Mouse (Mus musculus) liver, embryonic 14.5 days (tissue): Measurements from ENCODE around the gene Slc35b2. TPM values are rescaled to one million over a fixed set of nuclear protein-coding genes. Genes with fewer than 3 reads are reported as not detected.

Source experiments
- ATAC-seq: fragments of 200-750 bp; cut with Nextera tagmentation; 2 replicates; pipeline ENCODE4 v1.8.0; 2017; ENCODE audit warnings: moderate number of reproducible peaks, mild to moderate bottlenecking, moderate library complexity; ENCODE audit not compliant: insufficient read depth
- DNase-seq, 3 experiments: peaks; one replicate each; pipeline ENCODE4 v3.0.0-alpha.2; 2012 to 2013; ENCODE audit warnings: low read depth in 3 of 3, low spot score in 3 of 3
- H3K27ac ChIP-seq: fragments of 300-500 bp; sonication (generic); 2 replicates; pipeline ENCODE4 v1.5.1; 2014; ENCODE audit warnings: moderate library complexity, mild to moderate bottlenecking, control low read depth, inconsistent platforms
- H3K27me3 ChIP-seq: fragments of 300-500 bp; sonication (generic); 2 replicates; pipeline ENCODE4 v1.6.1; 2014; ENCODE audit warnings: mild to moderate bottlenecking, low read length, moderate library complexity; ENCODE audit not compliant: control insufficient read depth, insufficient read depth
- H3K36me3 ChIP-seq: fragments of 300-500 bp; sonication (generic); replicated peaks from 2 replicates; pipeline ENCODE4 v1.6.1; 2014; ENCODE audit warnings: low read depth; ENCODE audit not compliant: control insufficient read depth, insufficient read depth
- H3K4me1 ChIP-seq, 2 experiments: fragments of 200-500 bp in 1 of 2; fragments of 300-500 bp in 1 of 2; sonication (generic) in 1 of 2; replicated peaks; 2 replicates each; pipeline ENCODE4 v1.6.1; 2012 to 2014; ENCODE audit warnings: antibody characterized with exemption in 1 of 2, inconsistent platforms in 1 of 2, low read length in 1 of 2; ENCODE audit not compliant: control insufficient read depth in 2 of 2, insufficient read depth in 2 of 2
- H3K4me2 ChIP-seq: fragments of 300-500 bp; sonication (generic); 2 replicates; pipeline ENCODE4 v1.6.1; 2014; ENCODE audit warnings: low read depth, mild to moderate bottlenecking, control low read depth, moderate library complexity
- H3K4me3 ChIP-seq, 2 experiments: fragments of 200-500 bp in 1 of 2; fragments of 300-500 bp in 1 of 2; sonication (generic) in 1 of 2; 2 replicates each; pipeline ENCODE4 v1.5.1; 2012 to 2014; ENCODE audit warnings: low read depth in 2 of 2, low read length in 2 of 2, mild to moderate bottlenecking in 2 of 2, control low read depth in 1 of 2, inconsistent platforms in 1 of 2, moderate library complexity in 1 of 2; ENCODE audit not compliant: insufficient read depth in 1 of 2
- H3K9ac ChIP-seq: fragments of 300-500 bp; sonication (generic); replicated peaks from 2 replicates; pipeline ENCODE4 v1.6.1; 2014; ENCODE audit warnings: mild to moderate bottlenecking, control low read depth, moderate library complexity
- H3K9me3 ChIP-seq: fragments of 300-500 bp; sonication (generic); 2 replicates; pipeline ENCODE4 v1.6.1; 2016; ENCODE audit warnings: low read length, mixed read lengths; ENCODE audit not compliant: control insufficient read depth
- CTCF ChIP-seq: IDR thresholded peaks from 2 replicates; pipeline ENCODE4 v1.5.1; 2016; ENCODE audit warnings: antibody characterized with exemption, low read depth, control low read depth
- EP300 ChIP-seq: IDR thresholded peaks from 2 replicates; pipeline ENCODE4 v1.6.1; 2016; ENCODE audit warnings: antibody characterized with exemption, low read depth
- WGBS: fragments of 180-500 bp; shearing (Covaris S2); extraction: QIAGEN DNeasy Blood & Tissue Kit; methylation state at CpG from one replicate; pipeline ENCODE4 v1.1.7; 2014; ENCODE audit not compliant: insufficient replicate concordance; 5-methylcytosine and 5-hydroxymethylcytosine counted together
- polyA plus RNA-seq, 2 experiments: library from polyadenylated mRNA; depleted of rRNA in 1 of 2; stranded (reverse) in 1 of 2; unstranded in 1 of 2; fragments of >200 nt; fragmentation: Nextera tagmentation in 1 of 2; extraction: Ambion mirVana in 1 of 2; gene quantifications; 2 replicates each; pipeline versions ENCODE4 v1.2.1 to v1.2.3; 2012 to 2014

The Slc35b2 gene
- polyA plus RNA-seq, 2 experiments, result 27.6 to 44.8 TPM

- Histone ChIP-seq H3K9me3 (no peaks in the 10 kb centered on the region), H3K9ac (no peak overlapping the region), H3K4me1 (peaks cover 6 to 24% of the 10 kb centered on the region in 2 experiments; a peak in 3 of 4 replicates), H3K27me3 (no peaks in the 10 kb centered on the region), H3K4me2 (no peak overlapping the region), H3K27ac (no peak overlapping the region), H3K4me3 (no peak overlapping the region), H3K36me3 (no peaks in the 10 kb centered on the region)
- TF ChIP-seq EP300, result no peak
- TF ChIP-seq CTCF, result no peak
- 47% methylated on average over 4 of the region's 4 CpGs for WGBS
- DNase-seq, result no peak
- ATAC-seq, result no peak
Measured at GRCm38 (mm10) chr17:45616046-45616650, 52.5 kb downstream of the Slc35b2 start.

DNA sequence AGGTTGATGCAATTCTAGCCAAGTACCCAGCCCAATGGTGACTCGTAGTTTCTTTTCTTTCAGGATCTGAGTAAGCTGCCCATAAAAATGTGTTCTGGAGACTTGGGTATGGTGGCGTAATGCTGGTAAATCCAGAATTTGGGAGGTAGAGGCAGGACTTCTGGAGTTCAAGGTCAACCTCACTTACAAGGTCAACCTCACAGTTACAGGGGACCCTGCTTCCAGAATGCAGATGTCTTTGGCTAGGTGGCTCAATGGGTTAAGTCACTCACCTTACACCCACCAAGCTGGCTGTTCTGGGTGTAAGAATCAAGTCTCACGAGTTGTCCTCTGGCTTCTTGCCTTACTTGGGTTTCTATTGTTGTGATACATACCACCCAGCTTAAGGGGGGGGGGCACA is 53.0 kb downstream of the Slc35b2 start:
- DNase-seq (no peak), ATAC-seq (no peak)
- H3K9me3 ChIP-seq, result no peaks in the 10 kb centered on the region
- 56% methylated on average over 3 of the region's 3 CpGs for WGBS
- H3K27ac ChIP-seq, result no peak overlapping the region
- peaks cover 5 to 23% of the 10 kb centered on the region in 2 experiments; a peak in 3 of 4 replicates for H3K4me1 ChIP-seq
- no peak overlapping the region for H3K4me2 ChIP-seq
- H3K4me3 ChIP-seq, result no peak overlapping the region
- H3K36me3 ChIP-seq, result no peaks in the 10 kb centered on the region
- H3K9ac ChIP-seq, result no peak overlapping the region
- no peaks in the 10 kb centered on the region for H3K27me3 ChIP-seq
- TF ChIP-seq EP300 (no peak), CTCF (no peak)

Other genes with a start within 250 kb of the Slc35b2 start
- gene Cdc5l, start 130.1 kb upstream of the Slc35b2 start, polyA plus RNA-seq (2012; rRNA removed), result 8.1 and 15.0 TPM in 2 replicates
- gene Cdc5l, start 130.1 kb upstream of the Slc35b2 start, polyA plus RNA-seq (2014; fragmentation: Nextera tagmentation; extraction: Ambion mirVana), result 26.9 and 28.6 TPM in 2 replicates
- 0.06 TPM in 1 of 2 replicates, not detected in the other for gene Spats1, start 88.5 kb upstream of the Slc35b2 start, polyA plus RNA-seq (2012; rRNA removed)
- gene Spats1, start 88.5 kb upstream of the Slc35b2 start, polyA plus RNA-seq (2014; fragmentation: Nextera tagmentation; extraction: Ambion mirVana), result 0.06 TPM in 1 of 2 replicates, not detected in the other
- gene Aars2, start 57.0 kb upstream of the Slc35b2 start, polyA plus RNA-seq (2012; rRNA removed), result 4.6 TPM in 2 replicates
- 3.3 and 4.0 TPM in 2 replicates for gene Aars2, start 57.0 kb upstream of the Slc35b2 start, polyA plus RNA-seq (2014; fragmentation: Nextera tagmentation; extraction: Ambion mirVana)
- not detected in 2 replicates for gene Tcte1, start 40.4 kb upstream of the Slc35b2 start, polyA plus RNA-seq (2012; rRNA removed)
- not detected in 2 replicates for gene Tcte1, start 40.4 kb upstream of the Slc35b2 start, polyA plus RNA-seq (2014; fragmentation: Nextera tagmentation; extraction: Ambion mirVana)
- 0.08 and 0.13 TPM in 2 replicates for gene Tmem151b, start 14.2 kb upstream of the Slc35b2 start, polyA plus RNA-seq (2012; rRNA removed)
- 0.06 TPM in 1 of 2 replicates, not detected in the other for gene Tmem151b, start 14.2 kb upstream of the Slc35b2 start, polyA plus RNA-seq (2014; fragmentation: Nextera tagmentation; extraction: Ambion mirVana)
- 0.62 and 0.65 TPM in 2 replicates for gene Nfkbie, start 8.2 kb upstream of the Slc35b2 start, polyA plus RNA-seq (2012; rRNA removed)
- 0.66 TPM in 2 replicates for gene Nfkbie, start 8.2 kb upstream of the Slc35b2 start, polyA plus RNA-seq (2014; fragmentation: Nextera tagmentation; extraction: Ambion mirVana)
- 287 and 369 TPM in 2 replicates for gene Hsp90ab1, start 9.4 kb downstream of the Slc35b2 start, polyA plus RNA-seq (2012; rRNA removed)
- gene Hsp90ab1, start 9.4 kb downstream of the Slc35b2 start, polyA plus RNA-seq (2014; fragmentation: Nextera tagmentation; extraction: Ambion mirVana), result 531 and 582 TPM in 2 replicates
- gene Slc29a1, start 35.7 kb downstream of the Slc35b2 start, polyA plus RNA-seq (2012; rRNA removed), result 152 and 218 TPM in 2 replicates
- 177 and 188 TPM in 2 replicates for gene Slc29a1, start 35.7 kb downstream of the Slc35b2 start, polyA plus RNA-seq (2014; fragmentation: Nextera tagmentation; extraction: Ambion mirVana)
- gene Mymx, start 38.2 kb downstream of the Slc35b2 start, polyA plus RNA-seq (2012; rRNA removed), result 0.10 TPM in 1 of 2 replicates, not detected in the other
- gene Mymx, start 38.2 kb downstream of the Slc35b2 start, polyA plus RNA-seq (2014; fragmentation: Nextera tagmentation; extraction: Ambion mirVana), result not detected in 2 replicates
- gene Capn11, start 95.5 kb downstream of the Slc35b2 start, polyA plus RNA-seq (2012; rRNA removed), result not detected in 2 replicates
- not detected in 2 replicates for gene Capn11, start 95.5 kb downstream of the Slc35b2 start, polyA plus RNA-seq (2014; fragmentation: Nextera tagmentation; extraction: Ambion mirVana)
- 60.8 and 82.6 TPM in 2 replicates for gene Mrpl14, start 122.4 kb downstream of the Slc35b2 start, polyA plus RNA-seq (2012; rRNA removed)
- 142 and 148 TPM in 2 replicates for gene Mrpl14, start 122.4 kb downstream of the Slc35b2 start, polyA plus RNA-seq (2014; fragmentation: Nextera tagmentation; extraction: Ambion mirVana)
- 10.4 and 11.0 TPM in 2 replicates for gene Tmem63b, start 123.0 kb downstream of the Slc35b2 start, polyA plus RNA-seq (2012; rRNA removed)
- gene Tmem63b, start 123.0 kb downstream of the Slc35b2 start, polyA plus RNA-seq (2014; fragmentation: Nextera tagmentation; extraction: Ambion mirVana), result 4.1 and 5.4 TPM in 2 replicates
- not detected in 2 replicates for gene 1600014C23Rik, start 170.0 kb downstream of the Slc35b2 start, polyA plus RNA-seq (2012; rRNA removed)
- not detected in 2 replicates for gene 1600014C23Rik, start 170.0 kb downstream of the Slc35b2 start, polyA plus RNA-seq (2014; fragmentation: Nextera tagmentation; extraction: Ambion mirVana)